Mouse (Mus musculus) kidney, embryonic 16.5 days (tissue): ENCODE measurements around the gene C8b. TPM values are rescaled to one million over a fixed set of nuclear protein-coding genes. Genes with fewer than 3 reads are reported as not detected.

ENCODE experiments used
- ATAC-seq: fragments of 200-750 bp; cut with Nextera tagmentation; 2 replicates; pipeline ENCODE4 v1.8.0; 2017; ENCODE audit warnings: moderate TSS enrichment; ENCODE audit not compliant: low FRiP score, low TSS enrichment
- H3K27ac ChIP-seq: fragments of 300-500 bp; sonication (generic); 2 replicates; pipeline ENCODE4 v1.5.1; 2014; ENCODE audit warnings: low read length
- H3K27me3 ChIP-seq: fragments of 300-500 bp; sonication (generic); 2 replicates; pipeline ENCODE4 v1.6.1; 2014; ENCODE audit warnings: low read length, control low read depth, mixed read lengths; ENCODE audit not compliant: insufficient read depth
- H3K36me3 ChIP-seq: fragments of 300-500 bp; sonication (generic); 2 replicates; pipeline ENCODE4 v1.6.1; 2014; ENCODE audit warnings: low read length, control low read depth, mixed read lengths; ENCODE audit not compliant: insufficient read depth
- H3K4me1 ChIP-seq: fragments of 300-500 bp; sonication (generic); 2 replicates; pipeline ENCODE4 v1.6.1; 2014; ENCODE audit warnings: low read length, control low read depth, mixed read lengths; ENCODE audit not compliant: insufficient read depth
- H3K4me2 ChIP-seq: fragments of 300-500 bp; sonication (generic); replicated peaks from 2 replicates; pipeline ENCODE4 v1.6.1; 2014; ENCODE audit warnings: low read depth, low read length
- H3K4me3 ChIP-seq: fragments of 300-500 bp; sonication (generic); 2 replicates; pipeline ENCODE4 v1.5.1; 2014; ENCODE audit warnings: mild to moderate bottlenecking, low read length
- H3K9ac ChIP-seq: fragments of 300-500 bp; sonication (generic); replicated peaks from 2 replicates; pipeline ENCODE4 v1.6.1; 2014; ENCODE audit warnings: low read length
- H3K9me3 ChIP-seq: fragments of 300-500 bp; sonication (generic); 2 replicates; pipeline ENCODE4 v1.6.1; 2016; ENCODE audit warnings: low read length, control low read depth
- WGBS: fragments of 180-500 bp; shearing (Covaris S2); extraction: QIAGEN DNeasy Blood & Tissue Kit; methylation state at CpG from one replicate; pipeline ENCODE4 v1.1.7; 2014; 5-methylcytosine and 5-hydroxymethylcytosine counted together
- polyA plus RNA-seq: library from polyadenylated mRNA; unstranded; fragments of >200 nt; fragmentation: Nextera tagmentation; extraction: Ambion mirVana; gene quantifications from 2 replicates; pipeline ENCODE4 v1.2.1, GENCODE M21; 2015

Gene C8b
- 0.20 and 0.36 TPM in 2 replicates for polyA plus RNA-seq

- Histone ChIP-seq H3K27ac (no peak within 1 kb of the TSS), H3K9ac (no peak within 1 kb of the TSS), H3K4me1 (no peaks in the 10 kb centered on the region; the same call in 1 of the 2 replicates), H3K9me3 (no peaks in the 10 kb centered on the region), H3K36me3 (no peaks in the 10 kb centered on the region), H3K4me3 (no peak within 1 kb of the TSS), H3K4me2 (no peak within 1 kb of the TSS), H3K27me3 (no peaks in the 10 kb centered on the region)
- WGBS = 93% methylated on average over 8 of the region's 8 CpGs
- no peak for ATAC-seq
Observed at GRCm38 (mm10) chr4:104766065-104766464, at the start of gene C8b. TSS of gene C8b (plus strand) at chr4:104766317.

DNA sequence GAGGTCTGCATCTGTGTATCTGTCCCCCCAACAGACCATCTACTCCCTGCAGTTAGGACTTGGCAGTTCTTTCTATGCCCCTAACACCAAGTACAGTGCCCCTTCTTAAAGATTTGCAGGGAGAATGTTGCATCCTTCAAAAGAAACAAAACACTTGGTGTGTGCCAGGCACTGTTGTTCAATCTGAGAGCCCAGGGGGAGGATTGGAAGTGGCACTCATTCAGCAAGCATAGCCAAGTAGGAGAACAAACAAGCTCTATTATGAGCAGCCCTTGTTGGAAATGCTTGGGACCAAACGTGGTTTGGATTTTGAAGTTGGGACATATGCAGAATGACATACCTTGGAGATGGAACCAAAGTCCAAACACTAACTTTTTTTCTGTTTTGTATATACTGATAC is 49.6 kb upstream of the C8b start:
- Histone ChIP-seq H3K36me3 (no peaks in the 10 kb centered on the region), H3K27ac (no peak overlapping the region), H3K9me3 (no peaks in the 10 kb centered on the region), H3K4me2 (no peak overlapping the region), H3K9ac (no peak overlapping the region), H3K4me1 (peaks cover 10% of the 10 kb centered on the region; the same call in 1 of the 2 replicates), H3K27me3 (no peaks in the 10 kb centered on the region), H3K4me3 (no peak overlapping the region)
- ATAC-seq = no peak
- 77% methylated on average over 1 of the region's 1 CpGs for WGBS

GRCm38 (mm10) chr4:104718973-104719795 is 46.9 kb upstream of the C8b start:
- Histone ChIP-seq H3K9me3 (no peaks in the 10 kb centered on the region), H3K27ac (no peak overlapping the region), H3K36me3 (no peaks in the 10 kb centered on the region), H3K27me3 (no peaks in the 10 kb centered on the region), H3K4me3 (no peak overlapping the region), H3K4me2 (no peak overlapping the region), H3K4me1 (peaks cover 10% of the 10 kb centered on the region; the same call in 1 of the 2 replicates), H3K9ac (no peak overlapping the region)
- WGBS = 49% methylated on average over 13 of the region's 13 CpGs
- ATAC-seq = peak; percentile 64; the same call in 1 of the 2 replicates

DNA sequence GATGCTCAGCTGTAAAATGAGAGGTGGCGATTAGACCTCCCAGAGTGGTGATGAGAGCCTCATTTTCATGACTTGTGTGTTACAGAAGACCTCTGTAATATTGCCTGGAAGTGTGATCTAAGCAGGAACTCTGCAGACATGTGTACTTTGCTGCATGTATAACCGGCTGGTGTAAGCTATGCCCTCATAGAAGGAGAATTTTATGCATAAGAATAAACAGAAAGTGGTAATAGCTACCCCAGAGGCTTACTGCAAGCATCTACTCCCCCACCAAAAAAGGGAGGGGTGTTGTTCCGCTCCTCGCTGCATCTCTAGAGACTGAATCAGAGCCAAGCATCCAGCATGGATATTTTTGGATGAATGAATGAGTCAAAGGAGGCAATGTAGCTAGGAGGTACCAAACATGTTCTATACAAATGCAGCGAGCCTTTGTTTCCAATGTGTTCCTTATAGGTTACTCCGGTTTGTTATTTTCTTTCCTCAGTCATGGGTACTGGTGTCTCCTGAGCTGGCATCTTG is 42.5 kb upstream of the C8b start:
- Histone ChIP-seq H3K36me3 (no peaks in the 10 kb centered on the region), H3K9me3 (no peaks in the 10 kb centered on the region), H3K4me3 (no peak overlapping the region), H3K4me2 (no peak overlapping the region), H3K27ac (no peak overlapping the region), H3K4me1 (peaks cover 9% of the 10 kb centered on the region; the same call in 1 of the 2 replicates), H3K27me3 (no peaks in the 10 kb centered on the region), H3K9ac (no peak overlapping the region)
- WGBS = 72% methylated on average over 6 of the region's 6 CpGs
- no peak for ATAC-seq

DNA sequence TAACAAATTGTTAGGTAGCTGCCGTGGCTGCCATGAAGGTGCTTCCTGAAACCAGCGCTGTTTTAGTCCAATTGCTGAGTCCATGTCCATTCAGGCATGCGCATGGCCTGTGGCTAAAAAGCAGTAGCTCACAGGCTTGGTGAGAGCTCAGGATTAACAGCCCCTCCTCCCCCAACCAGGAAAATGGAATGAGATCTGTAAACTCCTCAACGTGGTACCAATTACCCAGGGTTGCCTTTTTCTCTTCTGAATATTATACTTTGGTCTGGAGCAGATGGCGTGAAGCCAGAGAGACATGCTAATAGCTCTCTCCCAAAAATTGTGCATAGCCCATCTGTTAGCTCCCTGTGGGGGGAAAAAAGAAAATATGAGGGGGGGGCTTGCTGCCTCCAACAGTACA is 41.9 kb upstream of the C8b start:
- Histone ChIP-seq H3K4me1 (peaks cover 2% of the 10 kb centered on the region; the same call in 1 of the 2 replicates), H3K4me2 (no peak overlapping the region), H3K27me3 (no peaks in the 10 kb centered on the region), H3K9ac (no peak overlapping the region), H3K4me3 (no peak overlapping the region), H3K9me3 (no peaks in the 10 kb centered on the region), H3K36me3 (no peaks in the 10 kb centered on the region), H3K27ac (no peak overlapping the region)
- 47% methylated on average over 5 of the region's 5 CpGs for WGBS
- ATAC-seq = no peak

- ATAC-seq = no peak
- H3K27me3 ChIP-seq = no peaks in the 10 kb centered on the region
- H3K4me3 ChIP-seq = no peak overlapping the region
- H3K27ac ChIP-seq = no peak overlapping the region
- 53% methylated on average over 3 of the region's 3 CpGs for WGBS
- no peak overlapping the region for H3K9ac ChIP-seq
- H3K4me1 ChIP-seq = no peaks in the 10 kb centered on the region
- no peak overlapping the region for H3K4me2 ChIP-seq
- no peaks in the 10 kb centered on the region for H3K36me3 ChIP-seq
- no peaks in the 10 kb centered on the region for H3K9me3 ChIP-seq
Observed at GRCm38 (mm10) chr4:104725673-104726072, 40.4 kb upstream of the C8b start.

DNA sequence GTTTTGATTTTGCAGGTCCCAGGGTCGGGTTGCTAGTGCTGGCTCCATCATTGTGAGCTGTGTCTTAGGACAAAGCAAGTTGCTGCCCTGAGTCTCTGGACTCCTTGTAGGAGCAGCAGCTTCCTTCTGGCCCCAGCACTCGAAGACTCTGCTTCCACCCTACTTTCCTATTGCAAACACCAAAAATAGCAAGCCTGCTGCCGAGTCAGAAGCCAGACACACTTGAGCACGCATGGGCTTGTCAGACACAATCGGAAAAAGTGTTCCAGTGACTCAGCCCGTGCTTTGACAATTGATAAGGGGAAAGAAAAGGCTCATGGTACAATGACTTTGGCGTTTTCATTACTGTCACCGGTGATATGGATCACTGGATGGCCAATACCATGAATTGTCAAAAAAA is 36.9 kb upstream of the C8b start:
- no peak for ATAC-seq
- Histone ChIP-seq H3K4me1 (no peaks in the 10 kb centered on the region), H3K36me3 (no peaks in the 10 kb centered on the region), H3K9ac (no peak overlapping the region), H3K4me2 (no peak overlapping the region), H3K9me3 (no peaks in the 10 kb centered on the region), H3K27ac (no peak overlapping the region), H3K27me3 (no peaks in the 10 kb centered on the region), H3K4me3 (no peak overlapping the region)
- WGBS = 77% methylated on average over 8 of the region's 8 CpGs

DNA sequence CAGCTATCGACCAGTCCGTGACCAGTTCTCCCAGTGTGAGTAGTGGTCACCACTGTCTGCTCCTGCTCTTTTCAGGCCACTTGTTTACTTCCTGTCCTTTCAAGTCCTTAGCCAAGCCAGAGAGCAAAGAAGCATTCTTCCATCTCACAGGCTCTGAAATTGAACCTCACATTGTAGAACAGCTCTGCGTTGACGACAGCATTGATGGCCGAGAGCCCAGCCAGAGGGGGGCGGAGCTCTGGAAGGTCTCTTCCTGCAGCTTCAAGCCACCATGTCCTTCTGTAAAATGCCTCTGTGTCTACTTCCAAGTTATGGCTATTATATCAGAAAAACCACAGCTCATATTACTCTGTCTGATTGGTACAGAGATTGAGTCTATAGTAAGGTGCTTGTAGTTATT is 19.6 kb upstream of the C8b start:
- no peak for ATAC-seq
- Histone ChIP-seq H3K36me3 (no peaks in the 10 kb centered on the region), H3K27ac (no peak overlapping the region), H3K4me2 (no peak overlapping the region), H3K4me1 (peaks cover 8% of the 10 kb centered on the region; the same call in 1 of the 2 replicates), H3K9ac (no peak overlapping the region), H3K9me3 (no peaks in the 10 kb centered on the region), H3K27me3 (no peaks in the 10 kb centered on the region), H3K4me3 (no peak overlapping the region)
- 38% methylated on average over 6 of the region's 6 CpGs for WGBS

GRCm38 (mm10) chr4:104754090-104754489 is 12.0 kb upstream of the C8b start:
- Histone ChIP-seq H3K4me3 (no peak overlapping the region), H3K9me3 (no peaks in the 10 kb centered on the region), H3K4me1 (no peaks in the 10 kb centered on the region), H3K27ac (no peak overlapping the region), H3K9ac (no peak overlapping the region), H3K36me3 (no peaks in the 10 kb centered on the region), H3K27me3 (no peaks in the 10 kb centered on the region), H3K4me2 (no peak overlapping the region)
- no peak for ATAC-seq
- 80% methylated on average over 3 of the region's 3 CpGs for WGBS
